Mouse (Mus musculus) midbrain, postnatal 0 days (tissue): ENCODE measurements at regions not wholly inside any gene's neighbourhood (a gene's known extent, or its start where the extent isn't known, plus 50 kb on each side); places are given as distances from the start of the nearest gene placed in this dataset.

Experiments used
- ATAC-seq: fragments of 200-750 bp; cut with Nextera tagmentation; 2 replicates; pipeline ENCODE4 v1.8.0; 2017; ENCODE audit warnings: moderate number of reproducible peaks, mild to moderate bottlenecking, moderate TSS enrichment, moderate library complexity; ENCODE audit not compliant: low FRiP score
- DNase-seq: peaks from one replicate; pipeline ENCODE4 v3.0.0-alpha.2; 2015; ENCODE audit warnings: low spot score
- H3K27ac ChIP-seq: fragments of 300-500 bp; sonication (generic); 2 replicates; pipeline ENCODE4 v1.5.1; 2014; ENCODE audit warnings: low read depth, mild to moderate bottlenecking, low read length, mixed read lengths
- H3K27me3 ChIP-seq: fragments of 300-500 bp; sonication (generic); 2 replicates; pipeline ENCODE4 v1.6.1; 2014; ENCODE audit warnings: low read length, control low read depth, mixed read lengths; ENCODE audit not compliant: insufficient read depth
- H3K36me3 ChIP-seq: fragments of 300-500 bp; sonication (generic); 2 replicates; pipeline ENCODE4 v1.6.1; 2014; ENCODE audit warnings: low read length, control low read depth, mixed read lengths; ENCODE audit not compliant: insufficient read depth
- H3K4me1 ChIP-seq: fragments of 300-500 bp; sonication (generic); 2 replicates; pipeline ENCODE4 v1.6.1; 2014; ENCODE audit warnings: mild to moderate bottlenecking, control low read depth, antibody characterized with exemption, low read length, mixed read lengths; ENCODE audit not compliant: insufficient read depth
- H3K4me2 ChIP-seq: fragments of 300-500 bp; sonication (generic); 2 replicates; pipeline ENCODE4 v1.6.1; 2014; ENCODE audit warnings: low read depth, mild to moderate bottlenecking, low read length, mixed read lengths; ENCODE audit not compliant: poor library complexity, severe bottlenecking
- H3K4me3 ChIP-seq: fragments of 300-500 bp; sonication (generic); 2 replicates; pipeline ENCODE4 v1.5.1; 2014; ENCODE audit warnings: low read depth, mild to moderate bottlenecking, low read length, moderate library complexity
- H3K9ac ChIP-seq: fragments of 300-500 bp; sonication (generic); replicated peaks from 2 replicates; pipeline ENCODE4 v1.6.1; 2014; ENCODE audit warnings: mild to moderate bottlenecking, low read length, moderate library complexity, mixed read lengths; ENCODE audit not compliant: poor library complexity, severe bottlenecking
- H3K9me3 ChIP-seq: fragments of 300-500 bp; sonication (generic); 2 replicates; pipeline ENCODE4 v1.6.1; 2016; ENCODE audit warnings: low read length, control low read depth
- CTCF ChIP-seq: IDR thresholded peaks from 2 replicates; pipeline ENCODE4 v1.5.1; 2016; ENCODE audit warnings: antibody characterized with exemption, mild to moderate bottlenecking
- WGBS: fragments of 180-500 bp; shearing (Covaris S2); extraction: QIAGEN DNeasy Blood & Tissue Kit; methylation state at CpG from one replicate; pipeline ENCODE4 v1.1.7; 2014; 5-methylcytosine and 5-hydroxymethylcytosine counted together

- no peak for DNase-seq
- H3K27ac ChIP-seq = no peak overlapping the region
Observed at GRCm38 (mm10) chr4:91132266-91132665, 268.3 kb downstream of the Elavl2 start.

GRCm38 (mm10) chr4:91120277-91120676, 280.3 kb downstream of the Elavl2 start:
- 67% methylated on average over 4 of the region's 4 CpGs for WGBS
- Histone ChIP-seq H3K9me3 (no peaks in the 10 kb centered on the region), H3K27me3 (no peaks in the 10 kb centered on the region), H3K36me3 (no peaks in the 10 kb centered on the region), H3K4me2 (no peak overlapping the region), H3K4me1 (no peaks in the 10 kb centered on the region), H3K9ac (no peak overlapping the region), H3K27ac (no peak overlapping the region), H3K4me3 (no peak overlapping the region)
- no peak for TF ChIP-seq CTCF
- no peak for ATAC-seq
- DNase-seq = no peak

More at GRCm38 (mm10) chr4:91132266-91132665, 268.3 kb downstream of the Elavl2 start:
- Histone ChIP-seq H3K4me2 (no peak overlapping the region), H3K4me3 (no peak overlapping the region), H3K27me3 (no peaks in the 10 kb centered on the region), H3K9me3 (no peaks in the 10 kb centered on the region), H3K9ac (no peak overlapping the region), H3K4me1 (no peaks in the 10 kb centered on the region), H3K36me3 (no peaks in the 10 kb centered on the region)
- 85% methylated on average over 7 of the region's 7 CpGs for WGBS
- TF ChIP-seq CTCF = no peak
- no peak for ATAC-seq

- Histone ChIP-seq H3K4me3 (no peak overlapping the region), H3K27ac (no peak overlapping the region), H3K4me2 (no peak overlapping the region), H3K4me1 (no peaks in the 10 kb centered on the region; the same call in 1 of the 2 replicates), H3K9ac (no peak overlapping the region), H3K36me3 (no peaks in the 10 kb centered on the region), H3K9me3 (no peaks in the 10 kb centered on the region), H3K27me3 (no peaks in the 10 kb centered on the region)
- no peak for ATAC-seq
- no peak for TF ChIP-seq CTCF
- no peak for DNase-seq
- WGBS = 67% methylated on average over 5 of the region's 5 CpGs
Observed at GRCm38 (mm10) chr4:91116807-91117609, 283.6 kb downstream of the Elavl2 start.

GRCm38 (mm10) chr4:91111684-91112681, 288.6 kb downstream of the Elavl2 start:
- no peak for TF ChIP-seq CTCF
- H3K36me3 ChIP-seq = no peaks in the 10 kb centered on the region
- H3K4me1 ChIP-seq = no peaks in the 10 kb centered on the region; the same call in 1 of the 2 replicates
- no peaks in the 10 kb centered on the region for H3K27me3 ChIP-seq
- ATAC-seq (0 out of 2 replicates have a peak, but pooled peaks have one; percentile 44), DNase-seq (peak; percentile 34)
- no peak overlapping the region for H3K27ac ChIP-seq
- no peak overlapping the region for H3K4me2 ChIP-seq
- WGBS = 67% methylated on average over 11 of the region's 11 CpGs
- H3K9ac ChIP-seq = no peak overlapping the region
- H3K9me3 ChIP-seq = no peaks in the 10 kb centered on the region
- H3K4me3 ChIP-seq = no peak overlapping the region

GRCm38 (mm10) chr4:91096086-91096485, 304.5 kb downstream of the Elavl2 start:
- no peak overlapping the region for H3K27ac ChIP-seq
- no peaks in the 10 kb centered on the region for H3K27me3 ChIP-seq
- ATAC-seq = no peak
- no peak overlapping the region for H3K4me3 ChIP-seq
- no peak overlapping the region for H3K9ac ChIP-seq
- peak; percentile 79 for DNase-seq
- H3K4me1 ChIP-seq = no peaks in the 10 kb centered on the region
- no peaks in the 10 kb centered on the region for H3K36me3 ChIP-seq
- H3K9me3 ChIP-seq = no peaks in the 10 kb centered on the region
- H3K4me2 ChIP-seq = no peak overlapping the region
- TF ChIP-seq CTCF = no peak

- no peak overlapping the region for H3K4me3 ChIP-seq
- no peak overlapping the region for H3K9ac ChIP-seq
- H3K36me3 ChIP-seq = no peaks in the 10 kb centered on the region
- H3K27me3 ChIP-seq = no peaks in the 10 kb centered on the region
- no peak overlapping the region for H3K27ac ChIP-seq
- no peak for TF ChIP-seq CTCF
- 89% methylated on average over 7 of the region's 7 CpGs for WGBS
- H3K4me2 ChIP-seq = no peak overlapping the region
- ATAC-seq = no peak
- no peak for DNase-seq
- H3K9me3 ChIP-seq = no peaks in the 10 kb centered on the region
- no peaks in the 10 kb centered on the region for H3K4me1 ChIP-seq
Observed at GRCm38 (mm10) chr4:91094382-91094781, 306.2 kb downstream of the Elavl2 start.
